Mouse (Mus musculus) cortical plate, adult 2 months (tissue): ENCODE results near the gene Lsm7.

Source experiments
- CTCF ChIP-seq: fragments of 200-500 bp; IDR thresholded peaks from 2 replicates; pipeline ENCODE4 v1.5.1; 2011; ENCODE audit warnings: mild to moderate bottlenecking, control low read depth, low read length; ENCODE audit not compliant: insufficient read depth; ENCODE audit errors: extremely low read depth
- POLR2A ChIP-seq: fragments of 200-500 bp; IDR thresholded peaks from 2 replicates; pipeline ENCODE4 v1.6.1; 2011; ENCODE audit warnings: mild to moderate bottlenecking, low read length, control low read depth; ENCODE audit not compliant: insufficient read depth; ENCODE audit errors: extremely low read depth

DNA sequence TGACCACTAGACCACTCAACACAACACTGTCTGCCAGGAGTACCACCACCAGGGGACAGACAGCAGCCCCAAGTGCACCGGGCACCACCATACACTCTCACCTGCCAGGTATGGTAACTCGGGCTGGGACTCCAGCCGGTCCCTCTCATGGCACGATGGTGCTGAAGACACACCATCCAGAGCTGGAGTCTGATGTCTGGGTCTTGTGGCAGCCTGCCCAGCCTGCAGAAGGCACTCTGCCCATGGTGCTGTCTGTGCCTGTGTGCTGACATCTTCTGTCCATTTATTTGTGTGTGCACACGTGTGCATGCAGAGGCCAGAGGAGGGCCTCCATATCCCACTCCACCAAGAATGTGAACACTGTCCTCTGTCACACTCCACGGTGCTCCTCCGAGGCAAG is 40.1 kb upstream of the Lsm7 start:
- TF ChIP-seq CTCF (no peak), POLR2A (no peak)
